Mouse (Mus musculus) embryonic facial prominence, embryonic 10.5 days (tissue): ENCODE measurements around the gene Myo1g. TPM values are rescaled to one million over a fixed set of nuclear protein-coding genes. Genes with fewer than 3 reads are reported as not detected.
A peak's percentile ranks its signal among the peaks of the same experiment; 100 is the strongest.

ENCODE experiments used
- DNase-seq: peaks from one replicate; pipeline ENCODE4 v3.0.0-alpha.2; 2017; ENCODE audit warnings: low spot score
- H3K27ac ChIP-seq: fragments of 300-500 bp; sonication (generic); replicated peaks from 2 replicates; pipeline ENCODE4 v1.5.1; 2016; ENCODE audit warnings: mild to moderate bottlenecking
- H3K27me3 ChIP-seq: fragments of 300-500 bp; sonication (generic); replicated peaks from 2 replicates; pipeline ENCODE4 v1.6.1; 2016; ENCODE audit warnings: low read depth, mild to moderate bottlenecking; ENCODE audit not compliant: poor library complexity, severe bottlenecking
- H3K36me3 ChIP-seq: fragments of 300-500 bp; sonication (generic); replicated peaks from 2 replicates; pipeline ENCODE4 v1.6.1; 2016; ENCODE audit warnings: mild to moderate bottlenecking, moderate library complexity
- H3K4me1 ChIP-seq: fragments of 300-500 bp; sonication (generic); 2 replicates; pipeline ENCODE4 v1.6.1; 2016
- H3K4me3 ChIP-seq: fragments of 300-500 bp; sonication (generic); 2 replicates; pipeline ENCODE4 v1.5.1; 2016; ENCODE audit warnings: mild to moderate bottlenecking, moderate library complexity
- H3K9me3 ChIP-seq: fragments of 300-500 bp; sonication (generic); 2 replicates; pipeline ENCODE4 v1.6.1; 2016; ENCODE audit warnings: mild to moderate bottlenecking
- WGBS: fragments of 180-500 bp; shearing (Covaris S2); methylation state at CpG from one replicate; pipeline ENCODE4 v1.1.7; 2016; 5-methylcytosine and 5-hydroxymethylcytosine counted together
- polyA plus RNA-seq: library from polyadenylated mRNA; unstranded; fragments of >200 nt; fragmentation: Nextera tagmentation; extraction: Ambion mirVana; gene quantifications from 2 replicates; pipeline ENCODE4 v1.2.1, GENCODE M21; 2016

The Myo1g gene
- polyA plus RNA-seq, 1 experiment from 2014 or later: 0.75 TPM

DNA sequence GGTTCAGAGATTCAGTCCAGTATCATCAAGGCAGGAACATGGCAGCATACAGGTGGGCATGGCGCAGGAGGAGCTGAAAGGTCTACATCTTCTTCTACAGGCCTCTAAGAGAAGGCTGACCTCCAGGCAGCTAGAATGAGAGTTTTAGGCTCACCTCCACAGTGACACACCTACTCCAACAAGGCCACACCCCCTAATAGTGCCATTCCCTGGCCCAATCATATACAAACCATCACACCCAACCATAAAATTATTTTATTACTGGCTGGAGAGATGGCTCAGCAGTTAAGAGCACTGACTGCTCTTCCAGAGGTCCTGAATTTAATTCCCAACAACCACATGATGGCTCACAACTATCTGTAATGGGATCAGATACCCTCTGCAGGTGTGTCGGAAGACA, 18.3 kb downstream of the Myo1g start:
- H3K4me1 ChIP-seq: 0 out of 2 replicates have a peak, but pooled peaks cover 4% of the 10 kb centered on the region
- no peak overlapping the region for H3K4me3 ChIP-seq
- no peak for DNase-seq
- no peaks in the 10 kb centered on the region for H3K9me3 ChIP-seq
- H3K36me3 ChIP-seq: no peaks in the 10 kb centered on the region
- H3K27me3 ChIP-seq: no peaks in the 10 kb centered on the region
- no peak overlapping the region for H3K27ac ChIP-seq
- WGBS: 96% methylated on average over 2 of the region's 2 CpGs

DNA sequence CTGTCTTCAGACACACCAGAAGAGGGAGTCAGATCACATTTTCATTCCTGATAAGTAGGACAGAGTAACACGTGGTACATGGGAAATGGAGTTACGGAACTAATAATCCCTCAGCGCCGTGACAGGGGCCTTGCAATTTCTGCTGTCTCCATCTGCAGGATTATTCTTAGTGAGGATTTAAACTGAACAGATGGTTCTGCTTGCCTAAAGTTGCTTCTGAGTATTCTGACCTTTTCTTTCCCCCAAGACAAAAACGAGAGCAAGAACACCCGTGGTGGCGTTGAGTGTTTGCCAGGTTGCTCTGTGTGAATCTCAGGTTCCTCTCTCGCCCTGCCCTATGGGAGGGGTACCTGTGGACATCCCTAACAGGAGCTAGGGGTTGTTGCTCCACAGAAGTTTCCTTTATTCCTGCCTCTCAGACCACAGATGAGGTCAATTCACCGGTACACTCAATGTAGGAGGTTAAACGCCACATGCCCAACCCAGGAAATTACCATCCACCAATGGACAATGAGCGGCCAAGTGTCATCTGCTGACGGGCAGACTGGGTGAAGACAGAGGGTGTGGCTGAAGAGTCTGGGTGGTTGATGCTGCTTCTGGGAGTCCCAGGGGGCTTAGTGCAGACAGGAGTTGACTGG, 23.3 kb downstream of the Myo1g start:
- no peaks in the 10 kb centered on the region for H3K9me3 ChIP-seq
- no peaks in the 10 kb centered on the region for H3K27me3 ChIP-seq
- DNase-seq: no peak
- H3K27ac ChIP-seq: no peak overlapping the region
- H3K4me1 ChIP-seq: no peaks in the 10 kb centered on the region
- H3K36me3 ChIP-seq: no peaks in the 10 kb centered on the region
- WGBS: 84% methylated on average over 12 of the region's 12 CpGs
- no peak overlapping the region for H3K4me3 ChIP-seq

GRCm38 (mm10) chr11:6489691-6490503, 30.9 kb downstream of the Myo1g start:
- peak; percentile 21 for DNase-seq
- H3K4me3 ChIP-seq: no peak overlapping the region
- peaks cover 5% of the 10 kb centered on the region; the same call in 1 of the 2 replicates for H3K4me1 ChIP-seq
- no peaks in the 10 kb centered on the region for H3K9me3 ChIP-seq
- 63% methylated on average over 6 of the region's 6 CpGs for WGBS
- H3K27ac ChIP-seq: no peak overlapping the region
- no peaks in the 10 kb centered on the region for H3K36me3 ChIP-seq
- H3K27me3 ChIP-seq: no peaks in the 10 kb centered on the region

- WGBS: 91% methylated on average over 7 of the region's 7 CpGs
- no peak for DNase-seq
- Histone ChIP-seq H3K27ac (no peak overlapping the region), H3K4me1 (peaks cover 11% of the 10 kb centered on the region), H3K27me3 (no peaks in the 10 kb centered on the region), H3K4me3 (no peak overlapping the region), H3K9me3 (no peaks in the 10 kb centered on the region), H3K36me3 (no peaks in the 10 kb centered on the region)
Observed at GRCm38 (mm10) chr11:6489257-6489656, 31.5 kb downstream of the Myo1g start.

GRCm38 (mm10) chr11:6488041-6488684, 32.6 kb downstream of the Myo1g start:
- Histone ChIP-seq H3K36me3 (no peaks in the 10 kb centered on the region), H3K4me3 (no peak overlapping the region), H3K4me1 (peaks cover 11% of the 10 kb centered on the region), H3K27me3 (no peaks in the 10 kb centered on the region), H3K27ac (no peak overlapping the region), H3K9me3 (no peaks in the 10 kb centered on the region)
- no peak for DNase-seq
- WGBS: 94% methylated on average over 5 of the region's 5 CpGs

- 55% methylated on average over 7 of the region's 7 CpGs for WGBS
- H3K4me3 ChIP-seq: no peak overlapping the region
- no peak overlapping the region for H3K27ac ChIP-seq
- no peak for DNase-seq
- H3K9me3 ChIP-seq: no peaks in the 10 kb centered on the region
- H3K27me3 ChIP-seq: no peaks in the 10 kb centered on the region
- peaks cover 11% of the 10 kb centered on the region for H3K4me1 ChIP-seq
- no peaks in the 10 kb centered on the region for H3K36me3 ChIP-seq
Observed at GRCm38 (mm10) chr11:6487496-6487895, 33.3 kb downstream of the Myo1g start.

- Histone ChIP-seq H3K4me3 (no peak overlapping the region), H3K9me3 (no peaks in the 10 kb centered on the region), H3K27ac (no peak overlapping the region), H3K4me1 (peaks cover 11% of the 10 kb centered on the region), H3K36me3 (no peaks in the 10 kb centered on the region), H3K27me3 (no peaks in the 10 kb centered on the region)
- DNase-seq: no peak
- WGBS: 70% methylated on average over 6 of the region's 6 CpGs
Observed at GRCm38 (mm10) chr11:6486916-6487315, 33.8 kb downstream of the Myo1g start.

- no peak for DNase-seq
- no peak overlapping the region for H3K4me3 ChIP-seq
- H3K4me1 ChIP-seq: peaks cover 11% of the 10 kb centered on the region
- no peaks in the 10 kb centered on the region for H3K27me3 ChIP-seq
- no peaks in the 10 kb centered on the region for H3K9me3 ChIP-seq
- no peak overlapping the region for H3K27ac ChIP-seq
- no peaks in the 10 kb centered on the region for H3K36me3 ChIP-seq
- 56% methylated on average over 3 of the region's 3 CpGs for WGBS
Observed at GRCm38 (mm10) chr11:6484244-6484959, 36.4 kb downstream of the Myo1g start.

- 85% methylated on average over 2 of the region's 2 CpGs for WGBS
- Histone ChIP-seq H3K27ac (no peak overlapping the region), H3K4me3 (no peak overlapping the region), H3K36me3 (no peaks in the 10 kb centered on the region), H3K9me3 (no peaks in the 10 kb centered on the region), H3K4me1 (peaks cover 11% of the 10 kb centered on the region), H3K27me3 (no peaks in the 10 kb centered on the region)
- DNase-seq: no peak
Observed at GRCm38 (mm10) chr11:6483103-6483502, 37.7 kb downstream of the Myo1g start.

DNA sequence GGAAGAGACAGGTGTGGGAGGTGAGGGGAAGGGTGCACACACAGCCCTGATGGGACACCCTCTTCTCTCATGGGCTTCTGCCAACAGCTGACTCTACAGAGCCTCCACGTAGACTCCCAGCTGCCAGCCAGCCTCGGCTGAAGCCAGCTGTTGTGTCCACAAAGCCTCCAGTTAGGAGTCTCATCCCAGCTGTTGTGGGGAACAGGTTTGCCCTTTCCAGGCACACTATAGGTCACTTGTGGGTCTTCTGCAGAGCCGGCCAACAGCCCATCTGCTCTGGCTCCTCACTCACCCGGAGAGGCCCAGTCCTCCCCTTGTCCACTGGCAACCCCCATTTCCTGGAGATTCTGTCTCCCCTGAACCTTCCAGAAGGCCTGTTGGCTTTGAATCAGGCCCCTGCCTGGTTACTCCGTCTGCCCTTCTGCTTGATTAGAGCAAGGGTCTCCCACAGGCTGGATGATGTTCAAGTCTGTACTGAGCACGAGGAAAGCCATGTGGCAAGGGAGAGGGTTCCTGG, 39.0 kb downstream of the Myo1g start:
- DNase-seq: no peak
- WGBS: 78% methylated on average over 6 of the region's 6 CpGs
- peaks cover 14% of the 10 kb centered on the region for H3K4me1 ChIP-seq
- no peaks in the 10 kb centered on the region for H3K36me3 ChIP-seq
- no peaks in the 10 kb centered on the region for H3K27me3 ChIP-seq
- H3K9me3 ChIP-seq: no peaks in the 10 kb centered on the region
- H3K4me3 ChIP-seq: no peak overlapping the region
- H3K27ac ChIP-seq: no peak overlapping the region

DNA sequence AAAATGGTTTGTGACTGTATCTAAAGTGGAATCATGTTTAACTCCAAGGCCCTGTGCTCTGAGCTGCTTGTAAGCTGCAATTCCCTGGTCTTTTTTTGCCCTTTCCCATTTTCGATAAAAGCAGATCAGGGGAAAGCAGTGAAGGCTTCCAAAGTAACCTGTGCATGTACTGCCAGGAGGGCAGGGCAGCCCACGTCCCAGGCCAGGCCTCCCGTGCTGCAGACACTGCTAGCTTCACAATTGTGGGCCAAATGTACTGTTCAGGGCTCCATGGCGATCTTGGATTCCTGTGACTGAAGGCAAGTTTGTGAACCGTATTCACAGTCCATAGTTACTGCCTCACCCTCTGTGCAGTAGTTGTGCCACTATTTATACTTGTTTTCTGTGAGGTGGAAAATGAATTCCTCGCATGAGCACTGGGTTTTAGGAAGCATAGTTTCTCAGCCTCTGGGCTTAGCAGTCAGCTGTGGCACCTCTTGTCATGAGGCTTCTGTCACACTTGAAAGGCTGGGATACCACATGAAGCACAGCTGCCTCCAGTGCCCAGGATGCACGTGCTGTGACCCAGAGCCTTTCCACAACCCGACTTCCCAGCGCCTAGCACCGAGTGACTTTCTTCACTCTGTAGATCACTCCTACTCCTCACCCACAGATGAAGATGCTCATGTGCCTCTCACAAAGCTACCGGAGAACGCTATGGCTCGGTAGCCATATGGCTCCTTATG, 39.9 kb downstream of the Myo1g start:
- Histone ChIP-seq H3K27ac (no peak overlapping the region), H3K4me3 (no peak overlapping the region), H3K27me3 (no peaks in the 10 kb centered on the region), H3K9me3 (no peaks in the 10 kb centered on the region), H3K4me1 (peaks cover 14% of the 10 kb centered on the region), H3K36me3 (no peaks in the 10 kb centered on the region)
- WGBS: 82% methylated on average over 13 of the region's 13 CpGs
- no peak for DNase-seq

DNA sequence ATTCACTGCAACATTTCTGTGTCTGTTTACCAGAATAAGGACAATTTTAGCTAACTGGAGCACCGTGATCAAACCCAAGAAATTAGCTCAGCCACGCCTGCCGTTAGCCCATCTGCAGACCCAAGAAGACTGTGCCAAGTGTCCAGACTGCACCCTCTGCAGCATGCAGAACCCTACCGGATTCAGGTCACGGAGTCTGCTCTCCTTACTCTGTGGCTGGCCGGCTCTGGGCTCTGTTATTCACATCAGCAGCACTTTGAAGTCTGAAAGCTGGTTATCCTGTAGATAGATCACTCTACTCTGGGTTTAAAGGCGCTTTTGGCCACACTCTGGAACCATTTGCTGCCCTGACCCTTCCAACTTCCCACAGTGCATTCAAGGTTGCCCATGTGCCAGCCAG, 40.6 kb downstream of the Myo1g start:
- no peak for DNase-seq
- WGBS: 76% methylated on average over 7 of the region's 7 CpGs
- no peaks in the 10 kb centered on the region for H3K36me3 ChIP-seq
- no peak overlapping the region for H3K27ac ChIP-seq
- no peaks in the 10 kb centered on the region for H3K9me3 ChIP-seq
- no peaks in the 10 kb centered on the region for H3K27me3 ChIP-seq
- H3K4me1 ChIP-seq: peaks cover 11% of the 10 kb centered on the region
- no peak overlapping the region for H3K4me3 ChIP-seq
